Mouse (Mus musculus) lung, adult 18-20 months (tissue): Measurements from ENCODE around the gene Wasf3.
A peak's percentile ranks its signal among the peaks of the same experiment; 100 is the strongest.

Experiments used
- DNase-seq, 2 experiments: peaks; one replicate each; pipeline ENCODE4 v3.0.0; 2022; ENCODE audit warnings: mixed read lengths in 2 of 2

The Wasf3 gene

DNA sequence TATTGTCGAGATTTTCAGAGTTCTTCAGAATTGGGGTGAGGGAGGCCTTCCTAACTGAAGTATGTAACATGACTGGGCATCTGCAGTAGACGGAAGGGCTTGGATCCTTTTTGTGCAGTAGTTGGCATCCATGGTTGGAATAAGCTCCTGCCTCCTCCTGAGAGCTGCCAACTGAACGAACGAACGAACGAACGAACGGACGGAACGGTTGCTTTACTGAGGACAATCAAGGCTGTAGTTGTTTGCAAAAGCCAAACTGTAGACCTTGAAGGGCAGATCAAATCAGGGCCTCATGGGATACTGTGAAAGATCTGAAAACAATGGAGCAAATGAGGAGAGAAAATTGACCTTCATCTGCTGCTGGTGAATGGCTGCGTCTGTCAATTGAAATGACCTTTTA, 17.5 kb downstream of the Wasf3 start:
- DNase-seq = no peak

GRCm38 (mm10) chr5:146403923-146404322, 19.1 kb downstream of the Wasf3 start:
- no peak for DNase-seq

DNA sequence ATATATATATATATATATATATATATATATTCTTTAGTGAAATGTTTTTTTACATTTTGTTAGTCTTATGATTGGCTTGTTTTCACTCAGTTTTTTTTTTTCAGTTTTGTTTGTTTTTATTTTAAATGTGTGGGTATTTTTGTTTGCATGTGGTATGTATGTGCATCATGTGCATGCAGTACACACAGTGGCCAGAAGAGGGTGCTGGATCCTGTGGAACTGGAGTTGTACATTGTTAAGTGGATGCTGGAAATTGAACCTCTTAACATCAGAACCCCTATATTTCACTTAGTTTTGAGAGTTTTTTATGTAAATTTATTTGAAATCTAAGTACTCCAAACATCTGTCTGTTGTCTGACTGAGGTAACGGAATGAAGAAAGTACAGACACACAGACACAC, 21.3 kb downstream of the Wasf3 start:
- no peak for DNase-seq

DNA sequence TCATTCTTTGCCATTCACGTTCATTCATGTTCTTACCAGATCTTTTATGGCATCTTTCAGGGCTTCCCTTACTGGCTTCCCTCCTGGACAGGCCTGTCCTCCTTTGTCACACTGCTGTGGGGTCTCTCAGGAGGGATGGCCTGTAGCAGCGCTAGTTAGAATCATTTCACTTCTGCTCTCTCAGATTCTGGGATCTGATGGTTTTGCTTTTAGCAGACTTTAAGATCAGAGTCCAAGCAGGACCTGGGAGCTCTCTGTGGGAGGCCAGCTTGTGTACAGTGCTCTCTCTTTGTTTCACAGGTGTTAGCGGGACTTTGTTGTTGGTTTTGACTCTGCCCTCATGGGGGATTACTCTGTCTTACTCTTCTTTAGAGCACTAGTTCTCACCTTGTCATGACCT, 23.0 kb downstream of the Wasf3 start:
- DNase-seq = no peak

- no peak for DNase-seq
These were observed 23.8 kb downstream of the Wasf3 start for GRCm38 (mm10) chr5:146408604-146409003.

DNA sequence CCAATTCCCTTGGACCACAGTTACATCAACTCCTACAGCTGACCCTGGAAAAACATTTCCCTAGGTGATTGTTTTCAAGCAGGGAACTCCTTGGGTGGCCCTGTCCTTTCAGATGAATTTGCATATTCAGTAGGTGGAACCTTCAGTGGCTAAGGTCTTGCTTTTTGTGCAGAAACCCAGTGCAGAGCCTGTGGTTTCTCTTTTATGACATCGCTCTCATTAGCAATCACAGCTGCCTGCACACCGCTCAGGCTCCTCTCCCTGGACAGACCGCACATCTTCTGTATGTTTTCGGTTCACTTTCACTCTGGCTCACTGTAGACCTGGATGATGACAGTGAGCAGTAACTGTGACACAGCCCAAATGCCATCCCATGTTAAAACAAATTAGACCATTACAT, 26.0 kb downstream of the Wasf3 start:
- no peak for DNase-seq

DNA sequence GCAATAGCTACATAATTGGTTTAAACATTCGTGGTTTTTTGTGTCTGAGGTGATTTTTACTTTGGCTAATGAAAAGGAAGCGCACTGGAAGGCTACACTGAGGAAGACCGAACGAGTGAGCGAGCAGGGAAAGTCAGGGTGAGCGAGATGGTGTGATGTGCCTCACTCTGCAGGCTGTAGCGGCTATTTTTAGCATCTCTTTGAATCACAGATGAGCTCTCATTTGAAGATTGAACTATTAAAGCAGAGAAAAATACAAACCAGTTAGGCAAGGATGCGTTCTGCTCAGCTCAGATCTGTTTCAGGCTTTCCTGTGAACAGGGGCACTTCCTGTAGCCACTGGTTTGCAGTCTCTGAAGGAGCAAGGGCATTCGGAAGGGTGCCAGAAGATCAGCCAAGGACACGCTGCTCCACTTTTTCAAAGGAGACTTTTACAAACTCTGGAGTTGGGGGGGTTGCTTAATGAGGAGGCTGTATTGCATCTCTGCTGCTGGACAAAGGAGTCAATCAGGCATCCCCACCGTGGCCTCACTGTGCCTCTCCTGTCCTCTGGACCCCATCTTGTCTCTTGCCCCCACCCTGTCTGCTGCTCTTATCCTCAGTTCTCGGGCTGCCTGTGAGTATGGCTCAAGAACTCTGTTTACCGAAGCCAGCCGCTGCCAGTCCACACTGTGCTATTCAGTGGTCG, 28.1 kb downstream of the Wasf3 start:
- DNase-seq = peak; percentile 33 to 65

DNA sequence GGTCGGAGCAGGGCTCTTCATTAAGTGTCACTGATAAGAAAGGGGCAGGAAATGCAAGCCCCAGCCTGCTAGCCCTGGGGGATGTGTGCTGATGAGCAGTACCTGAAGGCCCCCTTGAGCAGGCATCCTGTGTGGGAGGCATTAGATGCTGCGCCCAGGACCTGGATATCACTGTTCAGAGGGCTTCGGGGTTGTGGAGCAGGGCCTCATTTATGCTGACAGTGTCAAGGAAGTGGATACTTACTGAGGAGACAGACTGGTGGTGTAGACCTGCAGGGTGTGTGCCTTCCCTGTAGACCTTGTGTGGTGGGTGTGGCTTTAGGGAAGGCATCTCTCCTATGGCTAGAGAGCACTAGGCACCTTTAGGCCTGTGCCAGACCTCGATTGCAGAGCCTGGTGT, 29.8 kb downstream of the Wasf3 start:
- no peak for DNase-seq

- no peak for DNase-seq
These were observed 30.4 kb downstream of the Wasf3 start for GRCm38 (mm10) chr5:146415218-146415617.

DNA sequence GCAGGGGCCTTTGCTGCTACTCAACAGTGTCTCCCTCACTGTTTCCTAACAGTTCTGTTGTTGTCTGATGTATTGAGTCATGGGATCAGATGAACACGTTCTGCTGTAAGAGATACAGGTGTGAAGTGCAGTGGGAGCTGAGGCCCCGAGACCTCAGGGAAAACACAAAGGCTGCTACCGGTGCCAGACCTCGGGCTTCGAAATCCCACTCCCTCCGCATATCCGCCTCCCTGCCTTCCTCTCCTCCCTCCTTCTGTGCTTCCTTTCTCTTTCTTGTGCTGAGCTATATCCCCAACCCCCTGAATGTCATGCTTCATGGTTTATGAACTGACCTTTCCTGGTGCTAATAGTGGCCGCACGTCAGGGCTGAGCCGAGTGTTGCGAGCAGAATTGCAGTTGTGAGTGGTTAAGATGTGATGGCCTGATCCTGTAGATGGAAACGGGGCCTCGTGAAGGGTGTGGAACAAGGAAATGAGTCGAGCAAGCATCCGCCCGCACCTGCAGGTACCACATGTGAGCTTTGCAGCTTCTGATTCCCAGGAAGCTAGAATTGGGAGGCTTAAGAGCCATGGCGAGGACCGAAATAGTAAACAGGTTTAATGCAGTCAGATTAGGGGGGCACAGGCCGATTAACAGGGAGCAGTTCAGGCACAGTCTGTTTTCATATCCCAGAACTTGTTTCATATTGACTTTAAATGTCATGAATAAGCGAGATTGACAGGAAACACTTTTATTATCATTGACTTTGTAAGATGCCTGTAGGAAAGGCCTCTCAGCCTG, 31.7 kb downstream of the Wasf3 start:
- no peak for DNase-seq

GRCm38 (mm10) chr5:146418092-146418491, 33.3 kb downstream of the Wasf3 start:
- DNase-seq = no peak

GRCm38 (mm10) chr5:146420081-146420480, 35.3 kb downstream of the Wasf3 start:
- peak; percentile 13 to 20 for DNase-seq

- DNase-seq = no peak
These were observed 40.0 kb downstream of the Wasf3 start for GRCm38 (mm10) chr5:146424711-146425326.

GRCm38 (mm10) chr5:146425656-146426055, 40.9 kb downstream of the Wasf3 start:
- DNase-seq = no peak

GRCm38 (mm10) chr5:146428109-146428508, 43.3 kb downstream of the Wasf3 start:
- no peak for DNase-seq

DNA sequence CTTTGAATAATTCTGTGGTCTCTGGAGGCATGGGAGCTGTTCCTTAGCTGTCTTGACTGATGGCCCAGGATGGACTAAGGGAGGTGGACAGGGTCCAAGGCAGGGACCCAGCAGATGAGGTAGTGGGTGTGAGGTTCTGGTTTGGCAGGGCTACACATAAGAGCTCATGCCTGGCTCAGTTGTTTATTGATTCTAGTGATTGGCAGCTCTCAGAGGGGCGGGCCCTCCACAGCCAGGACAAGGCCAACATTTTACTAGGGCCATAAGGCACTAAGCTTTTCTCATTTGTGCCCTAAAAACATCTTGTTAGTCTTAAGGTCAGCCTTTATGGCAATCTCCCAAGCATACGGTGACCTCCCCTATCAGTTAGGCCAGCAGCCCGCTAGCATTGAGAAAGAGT, 47.0 kb downstream of the Wasf3 start:
- no peak for DNase-seq

DNA sequence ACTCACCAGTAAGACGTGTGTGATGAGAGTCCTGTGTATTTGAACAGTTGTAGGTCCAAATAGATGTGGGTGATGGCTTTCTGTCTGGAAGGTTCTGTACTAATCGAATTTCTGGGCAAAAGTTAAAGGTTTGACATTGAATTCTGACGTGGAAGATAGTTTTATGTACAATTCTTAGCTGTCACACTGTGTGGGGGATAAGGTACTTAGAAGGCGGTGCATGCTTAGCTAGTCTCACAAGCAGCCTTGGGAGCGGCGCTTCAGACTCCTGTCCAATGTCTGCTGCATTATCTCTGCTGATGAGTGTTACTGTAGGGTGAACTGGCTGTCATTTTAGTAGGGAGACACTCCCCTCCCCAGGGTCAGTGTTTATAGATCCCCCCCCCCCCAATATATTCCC, 47.7 kb downstream of the Wasf3 start:
- DNase-seq = no peak

DNA sequence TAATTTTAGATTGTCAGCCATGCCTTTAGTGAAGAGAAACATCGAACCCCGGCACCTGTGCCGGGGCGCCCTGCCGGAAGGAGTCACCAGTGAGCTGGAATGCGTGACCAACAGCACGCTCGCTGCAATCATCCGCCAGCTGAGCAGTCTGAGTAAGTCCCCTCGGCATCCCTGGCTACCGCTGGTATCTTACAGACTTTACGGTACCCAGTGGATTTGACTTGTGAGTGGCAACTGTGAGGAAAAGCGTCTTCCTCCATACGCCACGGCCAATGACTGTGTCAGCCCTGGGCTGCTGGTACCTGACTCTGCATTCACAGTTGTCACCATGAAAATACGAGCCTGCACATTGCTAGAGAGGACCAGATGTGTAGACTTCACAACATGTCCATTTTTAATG, 50.5 kb downstream of the Wasf3 start:
- no peak for DNase-seq

DNA sequence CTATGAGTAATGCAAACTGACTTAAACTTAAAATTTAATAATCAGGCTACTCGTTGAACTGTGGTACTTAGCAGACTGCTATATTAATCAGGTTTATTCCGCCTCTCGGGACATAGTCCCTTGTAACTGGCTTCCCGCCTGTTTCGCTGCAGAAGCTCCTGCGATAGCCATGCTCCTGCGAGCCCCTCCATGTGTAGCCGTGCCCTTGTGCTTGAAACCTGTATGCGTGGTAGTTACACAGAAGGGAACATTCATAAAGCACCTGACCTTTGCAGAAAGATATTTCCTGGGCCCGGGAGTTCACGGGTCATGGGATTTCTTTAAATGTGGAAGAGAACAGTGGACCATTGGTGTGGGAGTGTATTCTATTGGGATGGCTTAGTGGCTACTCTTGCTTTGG, 52.0 kb downstream of the Wasf3 start:
- DNase-seq = no peak

- no peak for DNase-seq
These were observed 54.5 kb downstream of the Wasf3 start for GRCm38 (mm10) chr5:146439152-146439781.

- no peak for DNase-seq
These were observed 55.5 kb downstream of the Wasf3 start for GRCm38 (mm10) chr5:146440273-146440672.

- DNase-seq = no peak
These were observed 58.0 kb downstream of the Wasf3 start for GRCm38 (mm10) chr5:146442767-146443166.

DNA sequence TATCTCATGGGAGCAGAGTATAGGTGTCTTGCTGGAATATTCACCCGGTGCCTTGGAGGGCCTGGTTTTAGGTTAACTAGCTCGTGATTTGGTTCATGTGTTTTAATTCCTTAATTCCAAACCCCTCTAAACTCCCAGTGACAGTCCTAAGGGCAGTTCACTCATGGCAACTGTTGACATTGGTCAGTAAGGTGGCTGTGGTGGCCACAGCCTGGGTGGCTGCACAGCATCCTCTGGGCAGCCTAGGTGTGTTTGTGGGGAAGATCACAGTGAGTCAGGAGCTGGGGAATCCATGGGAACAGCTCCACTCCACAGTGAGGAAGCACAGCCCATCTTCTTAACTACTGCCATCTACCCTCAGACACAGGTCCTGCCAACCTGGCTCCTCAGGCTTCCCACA, 61.8 kb downstream of the Wasf3 start:
- DNase-seq = no peak
